Mouse (Mus musculus) small intestine, adult 2 months (tissue): ENCODE results near the gene Ppp1r1b. TPM values are rescaled to one million over a fixed set of nuclear protein-coding genes. Genes with fewer than 3 reads are reported as not detected.

Source experiments
- H3K27ac ChIP-seq: fragments of 200-500 bp; 2 replicates; pipeline ENCODE4 v1.5.1; 2012; ENCODE audit warnings: low read depth, low read length, control low read depth, inconsistent platforms; ENCODE audit not compliant: insufficient read depth
- H3K27me3 ChIP-seq: fragments of 200-500 bp; 2 replicates; pipeline ENCODE4 v1.6.1; 2012; ENCODE audit warnings: mild to moderate bottlenecking, moderate library complexity, low read length, inconsistent platforms; ENCODE audit not compliant: control insufficient read depth, insufficient read depth
- H3K36me3 ChIP-seq: fragments of 200-500 bp; 2 replicates; pipeline ENCODE4 v1.6.1; 2012; ENCODE audit warnings: mild to moderate bottlenecking, low read length, control low read depth, inconsistent platforms; ENCODE audit not compliant: control insufficient read depth, insufficient read depth
- H3K4me1 ChIP-seq: fragments of 200-500 bp; 2 replicates; pipeline ENCODE4 v1.6.1; 2012; ENCODE audit warnings: low read length, inconsistent platforms, mixed read lengths; ENCODE audit not compliant: control insufficient read depth, insufficient read depth, insufficient read length
- H3K4me3 ChIP-seq: fragments of 200-500 bp; 2 replicates; pipeline ENCODE4 v1.5.1; 2012; ENCODE audit warnings: low read depth, mild to moderate bottlenecking, control low read depth, inconsistent platforms, low read length, moderate library complexity
- CTCF ChIP-seq: fragments of 200-500 bp; IDR thresholded peaks from 2 replicates; pipeline ENCODE4 v1.5.1; 2012; ENCODE audit warnings: low read depth, mild to moderate bottlenecking, control low read depth, inconsistent platforms, low read length, moderate library complexity, mixed read lengths; ENCODE audit not compliant: insufficient replicate concordance, insufficient read length; ENCODE audit errors: extremely low read depth
- POLR2A ChIP-seq: fragments of 200-500 bp; IDR thresholded peaks from 2 replicates; pipeline ENCODE4 v1.6.1; 2012; ENCODE audit warnings: low read depth, mild to moderate bottlenecking, control low read depth, inconsistent platforms, low read length, moderate library complexity
- WGBS: fragments of 180-500 bp; shearing (Covaris S2); methylation state at CpG from one replicate; pipeline ENCODE4 v1.1.7; 2018; 5-methylcytosine and 5-hydroxymethylcytosine counted together
- polyA plus RNA-seq: library from polyadenylated mRNA; depleted of rRNA; stranded (reverse); fragments of >200 nt; gene quantifications from 2 replicates; pipeline ENCODE4 v1.2.3, GENCODE M21; 2012

Gene Ppp1r1b
- polyA plus RNA-seq, 1 experiment, result 270 TPM

DNA sequence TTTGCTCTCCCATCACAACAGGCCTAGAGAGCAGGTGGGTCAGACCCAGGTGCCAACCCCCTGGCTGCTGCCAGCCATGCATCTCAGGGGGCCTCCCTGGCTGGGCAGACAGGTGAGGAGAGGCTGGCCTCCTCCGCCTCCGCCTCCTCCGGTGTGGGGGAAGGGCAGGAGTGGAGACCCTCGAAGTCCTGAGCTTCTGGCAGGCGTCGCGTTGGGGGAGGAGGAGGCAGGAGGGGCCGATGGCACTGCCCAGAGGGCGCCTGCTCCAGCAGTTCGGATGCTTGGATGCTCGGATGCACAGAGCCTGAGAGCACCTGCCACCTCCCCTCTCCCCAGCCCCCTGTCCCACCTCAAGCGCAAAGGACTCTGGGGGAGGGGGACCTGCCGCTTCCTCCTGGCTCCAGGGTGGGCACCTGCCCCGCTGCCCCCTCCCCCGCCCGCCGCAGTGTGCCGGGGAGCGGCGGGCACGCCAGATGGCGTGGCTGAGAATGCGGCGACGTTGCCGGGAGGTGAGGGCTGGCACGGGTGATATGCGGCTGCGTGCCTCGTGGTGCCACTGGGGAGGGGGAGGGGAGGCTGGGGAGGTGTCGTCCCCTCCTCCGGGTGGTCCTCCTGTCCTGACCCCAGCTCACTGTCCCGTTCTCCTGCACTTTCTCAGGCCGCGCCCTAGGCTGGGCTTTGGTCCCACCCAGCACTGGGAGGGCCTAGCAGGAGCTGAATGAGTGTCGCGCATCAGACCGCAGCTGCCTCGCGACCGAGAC lies 14.0 kb upstream of the Ppp1r1b start:
- Histone ChIP-seq H3K27ac (no peak overlapping the region), H3K36me3 (no peaks in the 10 kb centered on the region), H3K4me1 (peaks cover 9% of the 10 kb centered on the region), H3K27me3 (peaks cover 77% of the 10 kb centered on the region), H3K4me3 (no peak overlapping the region)
- 4% methylated on average over 41 of the region's 41 CpGs for WGBS
- TF ChIP-seq CTCF, result no peak
- no peak for TF ChIP-seq POLR2A

- Histone ChIP-seq H3K27me3 (peaks cover 72% of the 10 kb centered on the region), H3K4me3 (no peak overlapping the region), H3K4me1 (peaks cover 9% of the 10 kb centered on the region), H3K36me3 (no peaks in the 10 kb centered on the region), H3K27ac (no peak overlapping the region)
- no peak for TF ChIP-seq CTCF
- TF ChIP-seq POLR2A, result no peak
- 8% methylated on average over 9 of the region's 9 CpGs for WGBS
Observed at GRCm38 (mm10) chr11:98335250-98335649, 13.0 kb upstream of the Ppp1r1b start.

- WGBS, result 24% methylated on average over 13 of the region's 13 CpGs
- Histone ChIP-seq H3K27ac (no peak overlapping the region), H3K4me3 (no peak overlapping the region), H3K4me1 (peaks cover 9% of the 10 kb centered on the region), H3K27me3 (peaks cover 61% of the 10 kb centered on the region), H3K36me3 (no peaks in the 10 kb centered on the region)
- peak; percentile 37; the same call in 1 of the 2 replicates for TF ChIP-seq CTCF
- no peak for TF ChIP-seq POLR2A
Observed at GRCm38 (mm10) chr11:98336245-98337107, 11.7 kb upstream of the Ppp1r1b start.

GRCm38 (mm10) chr11:98338507-98338961 lies 9.7 kb upstream of the Ppp1r1b start:
- H3K4me3 ChIP-seq, result peak overlapping the region; percentile 68
- H3K4me1 ChIP-seq, result peaks cover 9% of the 10 kb centered on the region
- TF ChIP-seq CTCF (no peak), POLR2A (no peak)
- 1% methylated on average over 57 of the region's 57 CpGs for WGBS
- H3K27me3 ChIP-seq, result peaks cover 49% of the 10 kb centered on the region
- H3K27ac ChIP-seq, result no peak overlapping the region
- H3K36me3 ChIP-seq, result no peaks in the 10 kb centered on the region

- H3K4me3 ChIP-seq, result peak overlapping the region; percentile 68
- H3K4me1 ChIP-seq, result peaks cover 8% of the 10 kb centered on the region
- peaks cover 45% of the 10 kb centered on the region for H3K27me3 ChIP-seq
- no peak overlapping the region for H3K27ac ChIP-seq
- WGBS, result under 1% methylated on average over 19 of the region's 19 CpGs
- TF ChIP-seq POLR2A (no peak), CTCF (no peak)
- no peaks in the 10 kb centered on the region for H3K36me3 ChIP-seq
Observed at GRCm38 (mm10) chr11:98339071-98339501, 9.1 kb upstream of the Ppp1r1b start.

GRCm38 (mm10) chr11:98339679-98340287 lies 8.4 kb upstream of the Ppp1r1b start:
- Histone ChIP-seq H3K27ac (no peak overlapping the region), H3K27me3 (peaks cover 38% of the 10 kb centered on the region), H3K4me3 (no peak overlapping the region), H3K36me3 (no peaks in the 10 kb centered on the region), H3K4me1 (peaks cover 4% of the 10 kb centered on the region)
- TF ChIP-seq POLR2A (no peak), CTCF (no peak)
- 35% methylated on average over 11 of the region's 11 CpGs for whole genome bisulfite sequencing
